Mouse (Mus musculus): ENCODE data around the gene Slc4a1ap. TPM values are rescaled to one million over a fixed set of nuclear protein-coding genes. Genes with fewer than 3 reads are reported as not detected.
"Not testable (repeated sequence)": the region's sequence is repeated elsewhere in the genome, so short reads cannot be mapped to it uniquely, and the experiment has no call there.

Slc4a1ap gene
- total RNA-seq, 2 experiments from 2014 or later = 37.3 to 45.1 TPM

DNA sequence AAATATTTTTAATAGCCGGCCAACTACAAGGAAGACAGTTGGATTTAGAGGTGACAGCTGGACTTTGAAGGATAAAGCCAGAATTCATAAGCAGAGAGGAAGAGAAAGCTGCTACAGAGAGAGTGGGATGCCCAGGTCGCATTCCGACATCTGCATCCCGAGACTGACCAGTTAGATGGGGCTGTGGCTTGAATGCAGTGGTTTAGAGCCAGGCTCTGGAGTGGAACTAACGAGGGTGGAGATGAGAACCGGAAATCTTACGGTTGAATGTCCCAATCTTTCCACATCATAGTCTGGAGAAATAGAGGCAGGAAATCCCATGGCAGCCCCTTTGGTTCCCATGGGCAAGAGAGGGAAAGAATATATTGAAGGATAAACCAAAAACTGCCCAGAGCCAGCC lies 39.2 kb downstream of the Slc4a1ap start:
- ATAC-seq (replicated peaks; ENCODE audit: poor library complexity, severe bottlenecking) = no peak

DNA sequence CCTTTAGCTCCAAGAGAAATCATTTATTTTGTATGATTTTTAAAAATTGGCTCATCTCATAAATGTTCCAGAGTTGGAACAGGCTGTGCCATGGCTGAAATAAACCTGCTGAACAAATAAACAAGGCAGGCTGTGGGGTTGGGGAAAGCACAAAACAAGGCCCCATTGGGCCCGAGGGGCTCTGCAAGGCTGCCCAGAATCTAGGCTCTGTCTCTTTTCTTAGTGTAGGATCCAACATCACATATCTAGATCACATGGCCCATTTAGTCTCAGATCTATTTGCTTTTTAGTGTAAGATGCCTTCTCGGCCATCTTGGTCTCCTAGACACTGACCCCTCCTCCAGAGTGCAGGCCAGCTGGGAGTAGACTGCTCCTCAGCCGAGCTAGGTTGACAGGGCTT lies 39.7 kb downstream of the Slc4a1ap start:
- ATAC-seq (replicated peaks; ENCODE audit: poor library complexity, severe bottlenecking) = no peak

DNA sequence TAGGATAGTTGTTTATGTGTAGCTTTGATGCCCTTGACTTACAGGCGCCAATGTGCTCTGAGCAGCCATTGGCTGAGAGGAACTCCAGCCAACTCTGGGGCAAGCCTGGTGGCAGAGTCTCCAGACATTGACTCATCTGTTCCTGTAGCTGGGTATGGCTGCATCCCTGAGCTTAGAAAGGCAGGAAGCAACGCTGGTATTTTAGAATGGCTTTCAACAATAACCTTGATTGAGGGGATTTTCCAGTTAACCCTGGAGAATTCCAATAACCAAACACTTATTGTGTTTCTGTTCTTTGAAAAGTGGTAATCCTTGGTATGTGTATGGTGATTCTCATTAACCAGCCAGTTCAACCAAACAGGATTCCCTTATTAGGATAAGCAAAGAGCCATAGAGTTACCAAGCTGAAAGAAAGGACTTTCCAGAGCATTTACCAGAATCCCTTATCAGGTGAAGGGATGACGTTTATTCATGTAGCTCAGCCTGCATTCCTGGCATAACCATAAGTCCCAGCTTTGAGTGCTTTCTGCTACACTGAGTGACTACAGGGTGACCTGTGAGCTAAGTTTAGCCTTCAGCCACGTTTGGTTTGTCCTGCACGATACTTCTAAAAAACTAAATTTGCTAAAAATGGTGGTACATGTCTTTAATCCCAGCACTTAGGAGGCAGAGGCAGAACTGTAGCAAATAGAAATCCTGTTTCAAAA lies 41.3 kb downstream of the Slc4a1ap start:
- no peak for ATAC-seq (replicated peaks; ENCODE audit: poor library complexity, severe bottlenecking)

DNA sequence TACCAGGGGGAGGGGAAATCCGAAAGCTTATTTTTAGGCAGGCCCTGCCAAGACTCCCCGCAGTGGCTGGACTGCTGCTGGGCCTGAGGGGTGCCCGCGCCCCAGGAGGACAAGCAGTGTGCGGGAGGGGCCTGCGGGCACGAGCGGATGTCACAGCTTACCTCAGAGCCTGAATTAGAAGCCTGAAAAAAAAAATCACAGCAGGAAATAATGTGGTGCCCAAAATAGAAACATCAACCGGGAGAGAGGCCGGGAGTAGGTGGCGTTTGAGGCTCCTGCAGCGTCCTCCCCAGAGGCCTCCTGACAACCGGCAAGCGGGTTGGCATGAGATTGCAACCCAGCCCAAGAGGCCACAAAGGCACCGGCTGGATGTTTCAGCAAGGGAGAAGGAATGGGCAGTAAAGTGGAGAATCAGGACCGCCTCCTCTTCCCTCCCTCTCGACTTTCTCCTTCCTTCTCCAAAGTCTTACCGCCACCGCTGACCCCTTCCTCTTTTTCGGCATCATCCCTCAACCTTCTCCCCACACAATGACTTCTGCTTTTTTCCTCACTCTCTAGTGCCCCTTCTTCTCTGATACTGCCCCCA lies 44.3 kb downstream of the Slc4a1ap start:
- peak; percentile 89 for ATAC-seq (replicated peaks; ENCODE audit: poor library complexity, severe bottlenecking)

DNA sequence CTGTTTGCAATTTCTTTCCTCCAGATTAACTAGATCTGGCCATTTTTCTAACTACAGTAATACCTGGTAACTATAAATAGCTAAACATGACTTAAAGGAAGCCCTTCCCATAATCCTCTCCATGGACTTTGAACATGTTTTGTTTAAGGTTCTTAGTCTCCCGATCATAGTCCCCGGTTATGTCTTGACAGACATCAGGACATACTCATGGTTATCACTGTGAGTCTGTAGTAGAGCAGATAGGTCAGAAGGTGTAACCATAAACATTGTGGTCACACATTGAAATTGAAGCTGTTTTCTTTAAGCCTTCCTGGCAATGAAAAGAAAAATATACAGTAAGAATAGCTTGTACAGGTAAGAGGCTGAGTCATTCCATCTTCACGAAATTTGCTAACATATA lies 46.9 kb downstream of the Slc4a1ap start:
- ATAC-seq (replicated peaks; ENCODE audit: poor library complexity, severe bottlenecking) = no peak

DNA sequence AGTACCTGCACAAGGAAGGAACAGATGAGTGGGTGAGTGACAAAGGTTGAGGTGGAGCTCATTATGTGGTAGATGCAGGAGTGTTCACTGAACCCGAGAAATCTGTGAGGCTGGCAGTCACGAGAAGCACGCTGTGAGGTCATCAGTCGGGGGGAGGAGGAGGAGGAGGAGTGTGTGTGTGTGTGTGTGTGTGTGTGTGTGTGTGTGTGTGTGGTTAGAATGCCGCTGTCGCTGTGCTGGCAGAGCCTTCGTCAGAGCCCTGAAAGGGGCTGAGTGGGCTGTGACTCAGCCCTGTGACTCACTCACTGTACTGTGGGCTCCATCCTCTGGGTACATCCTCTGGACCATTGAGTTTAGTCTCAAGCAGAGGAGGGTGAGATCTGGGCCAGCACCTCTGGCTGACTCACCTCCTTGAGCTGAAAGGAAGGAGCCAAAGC lies 49.8 kb downstream of the Slc4a1ap start:
- ATAC-seq (replicated peaks; ENCODE audit: poor library complexity, severe bottlenecking) = peak; percentile 60

DNA sequence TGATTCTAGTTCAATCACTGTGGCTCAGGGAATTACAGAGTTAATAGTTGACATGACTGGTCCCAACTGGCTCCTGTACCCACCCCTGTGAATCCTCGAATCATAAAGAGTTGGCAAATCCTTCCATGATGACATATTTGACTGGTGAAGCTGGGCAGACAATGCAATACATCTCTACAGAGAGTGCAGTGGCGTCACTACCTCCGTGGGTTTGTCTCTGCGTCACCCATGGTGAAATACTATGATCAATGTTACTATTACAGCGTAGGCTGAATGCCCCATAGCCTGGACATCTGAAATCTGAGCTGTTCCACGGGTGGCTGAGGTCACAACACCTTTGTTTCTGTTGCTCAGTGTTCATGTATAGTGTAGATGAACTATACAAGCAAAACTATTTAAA lies 54.5 kb downstream of the Slc4a1ap start:
- no peak; the same call in 1 of the 2 replicates for ATAC-seq (replicated peaks; ENCODE audit: poor library complexity, severe bottlenecking)

DNA sequence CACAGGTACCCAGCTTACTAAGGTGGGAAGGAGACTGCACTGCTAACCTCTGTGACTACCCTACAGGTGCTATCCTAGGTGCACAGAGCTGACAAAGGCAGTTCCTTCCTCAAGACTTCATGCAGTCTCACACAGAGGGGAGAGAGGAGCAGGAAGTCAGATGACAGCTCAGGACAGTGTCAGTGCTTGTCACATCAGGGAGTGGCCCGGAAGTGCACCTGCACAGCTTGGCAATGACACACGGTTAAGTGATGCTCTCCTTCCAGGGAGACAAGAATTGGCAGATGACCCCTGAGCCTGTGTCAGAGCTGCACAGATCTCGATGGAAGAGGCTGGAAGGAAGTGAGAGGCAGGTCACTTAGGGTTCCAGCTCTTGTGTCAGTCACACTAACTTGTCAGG lies 55.1 kb downstream of the Slc4a1ap start:
- ATAC-seq (replicated peaks; ENCODE audit: poor library complexity, severe bottlenecking) = peak; percentile 27; the same call in 1 of the 2 replicates

DNA sequence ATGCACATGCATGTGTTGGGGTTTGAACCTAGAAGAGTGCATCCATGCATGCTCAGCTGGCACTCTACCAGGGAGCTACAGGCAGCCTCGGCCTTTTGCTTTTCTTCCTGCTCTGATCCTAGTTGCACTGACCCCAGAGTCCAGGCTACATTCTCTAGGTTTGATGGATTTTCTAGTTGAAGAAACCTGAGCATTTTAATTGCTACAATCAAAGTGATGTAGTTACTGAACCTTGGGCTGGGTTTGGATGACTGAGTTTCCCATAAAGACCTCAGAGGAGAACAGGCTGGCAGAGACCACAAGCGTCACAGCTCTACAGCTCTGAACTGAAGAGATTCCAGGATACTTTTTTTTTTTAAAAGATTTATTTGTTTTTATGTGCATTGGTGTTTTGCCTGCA lies 56.5 kb downstream of the Slc4a1ap start:
- ATAC-seq (replicated peaks; ENCODE audit: poor library complexity, severe bottlenecking) = no peak

DNA sequence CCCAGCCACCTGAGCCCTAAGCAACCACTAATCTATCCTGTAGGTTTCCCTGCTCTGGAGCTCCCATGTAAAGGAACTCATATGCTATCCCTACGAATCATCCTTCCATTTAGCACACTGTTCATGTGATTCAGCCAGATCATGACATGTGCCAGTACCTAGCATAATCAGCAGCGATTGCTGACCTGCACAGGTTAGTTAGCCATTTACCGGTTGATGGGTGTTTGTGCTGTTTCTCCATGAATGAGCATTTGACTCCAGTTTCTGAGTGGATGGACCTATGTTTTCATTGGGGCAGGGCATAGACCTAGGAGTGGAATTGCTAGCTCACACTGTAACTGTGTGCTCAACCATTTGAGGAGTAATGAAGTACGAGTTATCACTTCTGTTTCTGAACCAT lies 58.7 kb downstream of the Slc4a1ap start:
- no peak for ATAC-seq (replicated peaks; ENCODE audit: poor library complexity, severe bottlenecking)

DNA sequence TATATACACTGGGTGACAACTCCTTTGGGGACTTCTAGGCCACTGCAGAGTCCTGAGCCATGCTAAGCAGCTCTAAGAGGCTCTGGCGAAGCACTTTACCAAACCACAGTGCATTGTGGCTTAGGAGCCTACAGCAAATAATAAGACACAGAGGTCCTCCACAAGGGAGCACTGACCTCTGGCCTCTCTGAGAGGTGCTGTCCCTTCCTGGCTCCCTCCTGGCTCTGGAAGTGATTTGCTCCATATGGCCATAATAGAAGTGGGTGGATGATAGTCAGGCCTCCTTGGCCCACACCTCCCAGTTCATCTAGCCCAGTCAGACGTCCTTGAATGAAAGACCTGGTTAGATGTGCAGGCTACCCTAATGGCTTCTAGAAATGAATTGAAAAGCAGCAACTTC lies 61.2 kb downstream of the Slc4a1ap start:
- ATAC-seq (replicated peaks; ENCODE audit: poor library complexity, severe bottlenecking) = no peak

DNA sequence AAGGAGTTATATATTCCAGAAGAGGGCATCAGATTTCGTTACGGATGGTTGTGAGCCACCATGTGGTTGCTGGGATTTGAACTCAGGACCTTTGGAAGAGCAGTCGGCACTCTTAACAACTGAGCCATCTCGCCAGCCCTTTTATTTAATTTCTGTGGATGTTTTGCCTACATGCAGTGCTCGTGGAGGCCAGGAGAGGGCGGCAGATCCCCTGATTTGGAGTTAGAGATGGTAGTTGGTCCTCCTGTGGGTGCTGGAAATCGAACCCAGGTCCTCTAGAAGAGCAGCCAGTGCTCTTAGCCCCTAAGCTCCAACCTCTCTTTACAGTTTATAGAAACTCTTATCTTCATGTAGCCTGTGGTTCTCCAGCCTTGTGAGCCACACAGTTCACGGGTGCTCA lies 61.9 kb downstream of the Slc4a1ap start:
- not testable (repeated sequence) for ATAC-seq (replicated peaks; ENCODE audit: poor library complexity, severe bottlenecking)

DNA sequence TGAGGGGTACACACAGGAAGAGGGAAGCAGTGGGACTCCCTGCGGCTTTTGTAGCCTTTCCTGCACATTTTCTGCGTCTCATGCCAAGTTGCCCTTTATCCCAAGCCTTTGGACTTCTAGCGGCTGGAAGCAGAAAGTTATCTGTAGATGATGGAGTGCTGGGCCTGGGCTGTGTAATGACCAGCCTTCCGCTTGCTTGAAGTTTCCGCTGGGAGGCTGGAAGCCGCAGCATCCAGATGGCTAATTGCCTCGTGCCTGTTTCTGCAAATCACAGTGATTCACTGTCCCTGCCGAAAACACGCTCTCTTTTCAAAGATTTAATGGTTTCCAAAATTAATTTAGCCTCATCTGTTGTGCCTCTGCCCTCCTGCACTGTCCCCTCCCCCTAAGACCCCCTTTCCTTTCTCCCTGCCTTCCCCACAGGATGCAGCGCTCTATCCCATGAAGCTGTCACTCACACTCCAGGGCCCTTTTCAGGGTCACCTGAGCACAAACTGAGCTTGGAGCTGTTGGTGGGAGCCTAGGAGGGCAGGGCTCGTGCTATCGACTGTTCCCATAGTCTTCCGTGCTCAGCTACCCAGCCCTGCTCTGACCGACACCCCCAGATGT lies 63.0 kb downstream of the Slc4a1ap start:
- ATAC-seq (replicated peaks; ENCODE audit: poor library complexity, severe bottlenecking) = no peak

DNA sequence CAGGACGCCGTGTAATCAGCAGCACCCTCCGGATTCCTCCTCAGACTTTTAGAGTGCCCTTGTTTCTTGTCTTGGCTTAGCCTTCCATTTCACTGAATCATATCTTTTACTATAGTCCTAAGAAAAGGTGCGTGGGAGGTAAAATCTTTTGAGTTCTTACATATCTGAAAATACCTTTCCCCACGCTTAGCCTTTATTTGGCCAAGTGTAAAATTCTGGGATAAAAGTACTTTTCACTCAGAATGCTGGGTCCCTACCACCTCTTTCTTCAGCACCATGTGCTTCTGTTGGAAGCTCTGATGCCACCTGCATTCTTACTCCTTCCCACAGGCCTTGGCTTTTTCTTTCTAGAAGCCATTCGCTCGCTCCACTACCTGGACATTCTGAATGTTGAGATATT lies 64.3 kb downstream of the Slc4a1ap start:
- ATAC-seq (replicated peaks; ENCODE audit: poor library complexity, severe bottlenecking) = no peak

DNA sequence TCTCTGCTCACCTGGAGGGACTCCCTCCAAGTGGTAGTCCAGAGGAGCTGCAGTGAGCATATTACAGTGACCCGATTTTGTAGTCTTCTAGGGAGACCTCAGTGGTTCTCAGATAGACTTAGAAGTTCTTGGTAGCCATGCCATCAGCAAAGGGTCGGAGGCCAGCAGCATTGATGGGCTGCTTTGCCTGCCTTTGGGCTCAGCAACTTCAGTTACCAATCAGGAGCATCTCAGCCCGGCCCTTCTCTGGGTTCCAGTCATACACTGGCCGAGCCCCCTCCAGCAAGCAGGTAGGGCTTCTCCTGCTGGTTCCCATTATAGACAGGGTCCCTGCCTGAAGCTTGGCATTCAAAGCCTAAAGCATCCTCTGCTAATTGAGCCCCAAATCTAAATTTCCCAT lies 69.1 kb downstream of the Slc4a1ap start:
- no peak for ATAC-seq (replicated peaks; ENCODE audit: poor library complexity, severe bottlenecking)

DNA sequence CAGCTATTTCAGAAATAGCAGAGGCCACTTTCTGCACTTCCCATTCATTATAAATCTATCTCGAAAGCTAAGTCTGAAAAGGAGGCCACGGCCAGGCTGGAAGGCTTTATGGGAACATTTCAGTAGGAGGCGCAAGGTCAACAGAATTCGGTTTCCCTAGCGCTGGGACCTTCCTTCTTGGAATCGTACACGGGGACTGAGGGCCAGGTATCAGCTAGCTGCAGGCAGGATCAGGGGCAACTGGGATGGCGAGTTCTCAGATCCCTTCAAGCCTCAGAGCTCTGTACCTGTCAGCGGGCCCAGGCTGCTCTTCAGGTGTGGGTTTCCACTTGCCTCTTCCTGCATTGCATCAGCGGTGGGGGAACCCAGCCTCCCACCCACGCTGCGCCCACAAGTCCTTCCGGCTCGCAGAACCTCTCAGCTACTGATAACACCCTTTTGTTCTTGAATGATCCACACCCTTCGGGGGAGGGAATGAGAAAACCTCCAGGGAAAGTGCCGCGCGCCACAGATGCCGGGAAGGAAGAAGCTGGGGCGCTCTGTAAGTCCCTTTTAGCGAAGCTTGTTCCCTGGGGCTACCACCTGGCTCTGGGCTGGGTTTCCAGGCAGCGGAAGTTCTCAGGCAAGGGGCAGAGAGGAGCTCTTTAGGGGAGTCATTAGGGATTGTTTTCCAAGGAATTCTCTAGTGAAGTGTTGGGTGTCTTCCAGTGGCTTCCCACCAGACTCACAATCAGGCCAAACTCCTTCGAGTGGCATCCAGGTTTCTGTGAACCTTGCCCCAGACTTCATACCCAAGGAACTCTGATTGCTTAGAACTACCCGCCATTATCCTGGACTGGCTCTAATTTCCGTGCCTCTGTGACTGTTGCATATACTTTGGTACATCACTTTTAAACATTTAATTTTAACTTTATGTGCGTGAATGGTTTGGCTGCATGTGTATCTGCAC lies 70.0 kb downstream of the Slc4a1ap start, which contains the start of gene Mrpl33:
TSS of gene Mrpl33 (plus strand) at position 455 of the 949 bp plus-strand sequence.
- ATAC-seq (replicated peaks; ENCODE audit: poor library complexity, severe bottlenecking) = peak; percentile 61

DNA sequence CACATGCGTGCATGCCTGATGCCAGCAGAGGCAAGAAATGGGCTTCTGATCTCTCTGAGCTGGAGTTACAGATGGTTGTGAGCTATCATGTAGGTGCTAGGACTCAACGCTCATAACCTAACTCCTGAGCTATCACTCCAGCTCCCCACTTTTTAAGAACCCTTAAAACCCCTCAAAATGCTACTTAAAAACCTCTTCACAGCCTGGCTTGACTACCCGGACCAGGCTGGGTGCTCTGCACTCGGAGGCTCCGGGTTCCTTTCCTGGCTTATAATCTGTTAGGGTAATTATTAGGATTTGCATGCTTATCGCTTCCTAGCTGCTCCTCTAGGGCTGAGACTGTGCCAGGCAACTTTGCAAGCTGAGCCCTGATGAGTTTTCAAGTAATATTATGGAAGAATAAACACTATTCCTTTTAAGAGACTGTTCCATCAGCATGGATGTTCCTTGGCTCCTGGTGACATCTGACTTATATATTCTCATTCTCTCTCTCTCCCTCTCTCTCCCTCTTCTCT lies 70.7 kb downstream of the Slc4a1ap start:
- no peak for ATAC-seq (replicated peaks; ENCODE audit: poor library complexity, severe bottlenecking)

DNA sequence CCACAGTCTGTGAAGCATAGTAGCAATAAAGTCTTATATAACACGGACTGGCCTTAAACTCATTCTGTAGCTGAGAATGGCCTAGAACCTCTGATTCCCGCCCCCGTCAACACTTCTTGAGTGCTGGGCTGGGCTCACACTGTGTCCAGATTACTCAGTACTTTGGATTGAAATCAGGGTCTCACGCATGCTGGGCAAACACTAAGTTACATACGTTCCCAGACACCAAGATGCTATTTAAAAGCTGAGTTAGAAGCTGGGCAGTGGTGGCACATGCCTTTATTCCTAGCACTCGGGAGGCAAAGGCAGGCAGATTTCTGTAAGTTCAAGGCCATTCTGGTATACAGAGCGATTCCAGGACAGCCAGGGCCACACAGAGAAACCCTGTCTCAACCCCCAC lies 71.3 kb downstream of the Slc4a1ap start:
- ATAC-seq (replicated peaks; ENCODE audit: poor library complexity, severe bottlenecking) = no peak

DNA sequence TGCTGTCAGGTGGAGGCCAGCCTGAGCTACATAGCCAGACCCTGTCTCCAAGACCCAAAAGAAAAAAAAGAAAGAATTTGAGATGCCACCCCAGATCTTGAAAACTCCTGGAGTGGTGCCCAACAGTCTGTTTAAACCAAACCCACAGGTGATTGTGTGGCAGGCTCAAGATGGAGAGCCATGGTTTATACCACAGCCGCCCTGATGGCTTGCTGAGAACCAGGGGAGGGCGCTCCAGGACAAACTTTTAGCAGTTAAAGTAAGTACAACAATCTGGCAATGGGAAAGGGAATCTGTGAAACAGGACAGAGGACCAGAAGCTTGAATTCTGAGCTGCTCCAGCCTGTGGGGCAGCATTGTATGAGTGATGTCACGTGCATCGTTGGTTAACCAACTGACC lies 71.8 kb downstream of the Slc4a1ap start:
- ATAC-seq (replicated peaks; ENCODE audit: poor library complexity, severe bottlenecking) = no peak

DNA sequence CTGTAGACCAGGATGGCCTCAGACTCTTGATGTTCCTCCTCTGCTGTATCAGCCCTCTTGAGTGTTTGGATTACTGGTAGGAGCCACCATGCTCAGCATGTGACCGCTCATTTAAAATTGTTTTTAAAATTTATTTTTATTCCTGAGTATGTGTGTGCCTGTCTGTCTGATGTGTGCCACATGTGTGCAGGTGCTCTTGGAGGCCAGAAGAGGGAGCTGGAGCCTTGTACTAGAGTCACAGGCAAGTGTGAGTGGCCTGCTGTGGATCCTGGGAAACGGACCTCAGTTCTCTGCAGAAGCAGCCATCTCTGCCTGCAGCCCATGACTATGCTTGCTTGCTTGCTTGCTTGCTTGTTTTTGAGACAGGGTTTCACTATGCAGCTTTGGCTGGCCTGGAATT lies 72.4 kb downstream of the Slc4a1ap start:
- 0 out of 2 replicates have a peak, but pooled peaks have one; percentile 11 for ATAC-seq (replicated peaks; ENCODE audit: poor library complexity, severe bottlenecking)

All from granulocyte monocyte progenitor cell, adult 5-6 weeks (primary cell).